ENCODE assay signal across 16 mouse cellular contexts in the genomic region with DNA sequence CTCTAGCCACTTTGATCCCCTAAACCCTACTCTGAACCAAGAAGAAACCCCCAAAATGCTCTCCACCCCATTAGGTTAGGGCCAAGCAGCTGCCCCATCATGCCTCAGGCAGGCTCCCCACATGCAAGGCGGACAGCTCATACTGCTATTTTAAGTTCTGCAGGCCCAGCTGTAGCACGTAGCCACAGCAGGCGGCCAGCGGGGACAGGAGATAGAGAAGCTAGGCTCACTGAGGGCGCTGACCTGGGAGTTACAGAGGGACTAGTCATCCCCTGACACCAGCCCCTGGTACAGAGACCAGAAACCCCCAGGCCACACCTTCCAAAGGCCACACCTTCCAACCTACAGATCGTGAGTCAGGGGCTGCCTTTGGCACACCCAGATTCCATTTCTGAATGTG.
A peak's percentile ranks its signal among the peaks of the same experiment; 100 is the strongest.
DNase-seq lines count a peak whose midpoint lies in the region; ATAC-seq and TF ChIP-seq lines count a peak whose summit lies in the region.
"Had no signal": no experiment of that assay in that cellular context is flagged by ENCODE, and none has a peak within 500 bp of the region (broad histone marks: within the 10 kb centered on the region; RNA-seq: fewer than 3 reads in every experiment).

No protein-coding gene starts in this region.

- no peak for TF ChIP-seq CTCF in hindbrain, postnatal 0 days (IDR thresholded peaks at IDR 0.05; ENCODE audit: low read depth)

- ATAC-seq in hindbrain, postnatal 0 days, result no peak
- ATAC-seq in heart, embryonic 13.5 days (ENCODE audit: extremely low read depth, insufficient number of reproducible peaks, low FRiP score, low TSS enrichment), result peak; percentile 22; the same call in 1 of the 2 replicates
- no peak for ATAC-seq in forebrain, embryonic 12.5 days (ENCODE audit: low FRiP score)
- ATAC-seq: CD4-positive, CD25-positive, alpha-beta regulatory T cell, adult 4 months; liver, embryonic 12.5 days had no signal

- no peaks in the 10 kb centered on the region for H3K36me3 ChIP-seq in hindbrain, embryonic 10.5 days
- H3K36me3 ChIP-seq in hindbrain, postnatal 0 days (ENCODE audit: insufficient read depth, low read length), result no peaks in the 10 kb centered on the region
- H3K36me3 ChIP-seq in embryonic facial prominence, embryonic 10.5 days (replicated peaks), result no peaks in the 10 kb centered on the region
- no peaks in the 10 kb centered on the region for H3K36me3 ChIP-seq in heart, embryonic 13.5 days
- H3K36me3 ChIP-seq in myocyte (ENCODE audit: control insufficient read depth, insufficient read depth), result no peaks in the 10 kb centered on the region
- H3K36me3 ChIP-seq in forebrain, embryonic 12.5 days (replicated peaks), result no peaks in the 10 kb centered on the region
- H3K36me3 ChIP-seq: liver, embryonic 12.5 days; neural tube, embryonic 15.5 days had no signal

- H3K4me3 ChIP-seq in hindbrain, embryonic 10.5 days, result no peak overlapping the region
- no peak overlapping the region for H3K4me3 ChIP-seq in hindbrain, postnatal 0 days (ENCODE audit: low read length)
- H3K4me3 ChIP-seq in embryonic facial prominence, embryonic 10.5 days, result no peak overlapping the region
- no peak overlapping the region for H3K4me3 ChIP-seq in heart, embryonic 13.5 days
- no peak overlapping the region for H3K4me3 ChIP-seq in myocyte
- no peak overlapping the region for H3K4me3 ChIP-seq in forebrain, embryonic 12.5 days (replicated peaks)
- H3K4me3 ChIP-seq: liver, embryonic 12.5 days; neural tube, embryonic 15.5 days had no signal

- no peak overlapping the region for H3K9ac ChIP-seq in hindbrain, postnatal 0 days (replicated peaks; ENCODE audit: low read length)
- H3K9ac ChIP-seq in heart, embryonic 13.5 days, result peak overlapping the region; percentile 60
- no peak overlapping the region for H3K9ac ChIP-seq in forebrain, embryonic 12.5 days
- H3K9ac ChIP-seq: hindbrain, embryonic 14.5 days; liver, embryonic 12.5 days; neural tube, embryonic 15.5 days had no signal

- H3K9me3 ChIP-seq in hindbrain, embryonic 10.5 days, result no peaks in the 10 kb centered on the region
- no peaks in the 10 kb centered on the region for H3K9me3 ChIP-seq in hindbrain, postnatal 0 days (ENCODE audit: low read length)
- H3K9me3 ChIP-seq in embryonic facial prominence, embryonic 10.5 days, result no peaks in the 10 kb centered on the region
- no peaks in the 10 kb centered on the region for H3K9me3 ChIP-seq in heart, embryonic 13.5 days
- no peaks in the 10 kb centered on the region for H3K9me3 ChIP-seq in forebrain, embryonic 12.5 days
- H3K9me3 ChIP-seq: liver, embryonic 12.5 days; neural tube, embryonic 15.5 days had no signal

- WGBS in hindbrain, embryonic 10.5 days, result 66% methylated on average over 6 of the region's 6 CpGs
- 77% methylated on average over 6 of the region's 6 CpGs for WGBS in hindbrain, postnatal 0 days
- 64% methylated on average over 6 of the region's 6 CpGs for WGBS in embryonic facial prominence, embryonic 10.5 days
- WGBS in heart, embryonic 13.5 days, result 26% methylated on average over 6 of the region's 6 CpGs
- WGBS in forebrain, embryonic 12.5 days, result 77% methylated on average over 6 of the region's 6 CpGs

- DNase-seq in hindbrain, embryonic 10.5 days (ENCODE audit: low spot score), result no peak
- DNase-seq in hindbrain, postnatal 0 days (ENCODE audit: low spot score), result no peak
- DNase-seq in embryonic facial prominence, embryonic 10.5 days (ENCODE audit: low spot score), result no peak
- DNase-seq in thymus, postnatal 25 days, result no peak
- DNase-seq: cerebellum, adult 18-20 months; embryo, embryonic 11 days; kidney, adult 8-10 months; lung, postnatal 10 days; right cerebral cortex, adult 18-20 months had no signal

- 0 out of 2 replicates have a peak overlapping the region, but pooled peaks have one; percentile 16 for H3K27ac ChIP-seq in hindbrain, embryonic 10.5 days
- H3K27ac ChIP-seq in hindbrain, postnatal 0 days, result no peak overlapping the region
- H3K27ac ChIP-seq in embryonic facial prominence, embryonic 10.5 days (replicated peaks), result peak overlapping the region; percentile 40; the same call in 1 of the 2 replicates
- H3K27ac ChIP-seq in heart, embryonic 13.5 days (replicated peaks), result peak overlapping the region; percentile 91
- H3K27ac ChIP-seq in forebrain, embryonic 12.5 days, result no peak overlapping the region
- H3K27ac ChIP-seq: hindbrain, embryonic 14.5 days; liver, embryonic 12.5 days; neural tube, embryonic 15.5 days had no signal

- no peak overlapping the region for H3K4me2 ChIP-seq in hindbrain, postnatal 0 days (ENCODE audit: low read depth, low read length)
- H3K4me2 ChIP-seq in heart, embryonic 13.5 days, result 0 out of 2 replicates have a peak overlapping the region, but pooled peaks have one; percentile 12
- peak overlapping the region; percentile 66 for H3K4me2 ChIP-seq in myocyte (ENCODE audit: low read depth)
- no peak overlapping the region for H3K4me2 ChIP-seq in forebrain, embryonic 12.5 days
- H3K4me2 ChIP-seq: hindbrain, embryonic 14.5 days; liver, embryonic 12.5 days; neural tube, embryonic 15.5 days had no signal

- TF ChIP-seq POLR2A in myocyte (IDR thresholded peaks at IDR 0.05; ENCODE audit: insufficient read length, low read depth), result no peak

- H3K4me1 ChIP-seq in hindbrain, embryonic 10.5 days (replicated peaks), result peaks cover 59% of the 10 kb centered on the region
- 0 out of 2 replicates have a peak, but pooled peaks cover 4% of the 10 kb centered on the region for H3K4me1 ChIP-seq in hindbrain, postnatal 0 days (ENCODE audit: insufficient read depth, low read length)
- H3K4me1 ChIP-seq in embryonic facial prominence, embryonic 10.5 days, result peaks cover 38% of the 10 kb centered on the region
- peaks cover 66% of the 10 kb centered on the region for H3K4me1 ChIP-seq in heart, embryonic 13.5 days
- H3K4me1 ChIP-seq in forebrain, embryonic 12.5 days, result peaks cover 23% of the 10 kb centered on the region

- no peak overlapping the region for H3ac ChIP-seq in myocyte (ENCODE audit: control insufficient read depth, insufficient read length)

- H3K79me2 ChIP-seq in myocyte (ENCODE audit: control insufficient read depth, insufficient read depth), result no peaks in the 10 kb centered on the region

- H3K27me3 ChIP-seq in hindbrain, embryonic 10.5 days (ENCODE audit: insufficient read depth, poor library complexity, severe bottlenecking), result 0 out of 2 replicates have a peak, but pooled peaks cover 6% of the 10 kb centered on the region
- H3K27me3 ChIP-seq in hindbrain, postnatal 0 days (ENCODE audit: insufficient read depth, low read length), result no peaks in the 10 kb centered on the region
- 0 out of 2 replicates have a peak, but pooled peaks cover 5% of the 10 kb centered on the region for H3K27me3 ChIP-seq in embryonic facial prominence, embryonic 10.5 days (replicated peaks; ENCODE audit: low read depth, poor library complexity, severe bottlenecking)
- no peaks in the 10 kb centered on the region for H3K27me3 ChIP-seq in heart, embryonic 13.5 days (replicated peaks)
- no peaks in the 10 kb centered on the region for H3K27me3 ChIP-seq in myocyte (ENCODE audit: control insufficient read depth, insufficient read depth, insufficient read length)
- H3K27me3 ChIP-seq in forebrain, embryonic 12.5 days, result 0 out of 2 replicates have a peak, but pooled peaks cover 3% of the 10 kb centered on the region
- H3K27me3 ChIP-seq: neural tube, embryonic 15.5 days had no signal

TF ChIP-seq in myocyte, 11 proteins besides CTCF, POLR2A, EP300 and RAD21:
- no peak for TF ChIP-seq TCF12 (IDR thresholded peaks at IDR 0.05; ENCODE audit: insufficient read depth, poor library complexity, severe bottlenecking)
- peak in 2 of 3 experiments; percentile 78 to 91 for TF ChIP-seq MYOD1 (IDR thresholded peaks at IDR 0.05; ENCODE audit: control insufficient read depth in 1 of 3, insufficient read length in 2 of 3, low read depth in 2 of 3)
- no peak for TF ChIP-seq MAX (IDR thresholded peaks at IDR 0.05; ENCODE audit: low read depth)
- peak; percentile 76 to 91 (median 80) for TF ChIP-seq MYOG (IDR thresholded peaks at IDR 0.05; ENCODE audit: control insufficient read depth in 1 of 3, insufficient read depth in 1 of 3, insufficient read length in 2 of 3, low read depth in 2 of 3)
- TF ChIP-seq E2F4 (IDR thresholded peaks at IDR 0.05; ENCODE audit: insufficient read depth), result no peak
- TF ChIP-seq TCF3 (IDR thresholded peaks at IDR 0.05; ENCODE audit: insufficient read length, low read depth), result peak; percentile 5
- no peak for TF ChIP-seq REST (IDR thresholded peaks at IDR 0.05; ENCODE audit: insufficient read depth, insufficient read length)
- TF ChIP-seq POLR2AphosphoS2 (IDR thresholded peaks at IDR 0.05; ENCODE audit: insufficient read length, low read depth), result no peak

Comparison
In these comparisons a context has a peak if more than half of its experiments do, and no peak if none do; other contexts are left out.
1. H3K27ac ChIP-seq: peak in hindbrain, embryonic 10.5 days (single experiment), embryonic facial prominence, embryonic 10.5 days (single experiment) and heart, embryonic 13.5 days (single experiment); none in hindbrain, postnatal 0 days (single experiment) and forebrain, embryonic 12.5 days (single experiment).
2. H3K4me2 ChIP-seq: peak in heart, embryonic 13.5 days (single experiment) and myocyte (single experiment); none in hindbrain, postnatal 0 days (single experiment) and forebrain, embryonic 12.5 days (single experiment).